Mouse (Mus musculus) cerebellum, adult 8-10 months (tissue): ENCODE results near the gene Pip5kl1.

ENCODE experiments used
- DNase-seq: peaks from one replicate; pipeline ENCODE4 v3.0.0; 2022

Gene Pip5kl1

DNA sequence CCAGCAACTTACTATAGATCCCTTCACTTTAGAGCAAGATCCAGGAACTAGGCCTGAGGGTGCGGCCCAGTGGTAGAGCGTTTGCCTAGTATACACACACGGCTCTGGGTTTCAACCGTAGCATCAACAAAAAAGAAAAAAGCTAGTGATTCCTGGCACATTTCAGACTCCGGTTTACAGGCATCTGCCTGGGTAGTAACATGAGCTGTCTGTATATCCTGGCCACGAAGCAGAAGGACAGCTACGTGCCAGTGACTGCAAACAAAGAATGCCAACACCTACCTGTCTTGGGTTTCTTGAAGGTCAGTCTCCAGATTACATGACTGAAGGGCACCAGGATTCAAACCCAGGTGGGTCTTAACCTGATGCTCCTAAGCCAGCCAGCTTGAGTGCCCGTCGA lies 25.4 kb upstream of the Pip5kl1 start:
- no peak for DNase-seq

DNA sequence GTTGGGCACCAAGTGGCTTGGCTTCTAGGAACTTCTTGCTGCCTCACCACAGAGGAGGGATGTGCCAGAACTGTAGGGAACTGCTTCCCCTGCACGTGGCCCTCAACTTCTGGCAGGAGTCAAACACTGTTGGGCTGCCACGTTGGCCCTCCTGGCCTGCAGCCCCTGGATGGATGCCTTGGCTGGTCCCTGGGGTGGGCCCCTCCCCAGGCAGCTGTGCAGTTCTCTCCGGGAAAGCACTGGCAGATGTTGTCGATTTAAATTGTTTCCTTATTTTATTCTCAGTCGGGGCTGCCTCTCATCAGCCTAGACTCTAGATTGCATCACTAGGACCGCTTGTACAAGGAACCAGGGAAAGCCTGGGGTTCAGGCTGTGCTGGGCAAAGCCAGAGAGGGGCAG lies 24.8 kb upstream of the Pip5kl1 start:
- no peak for DNase-seq

- no peak for DNase-seq
Observed at GRCm38 (mm10) chr2:32551236-32551635, 23.4 kb upstream of the Pip5kl1 start.

DNA sequence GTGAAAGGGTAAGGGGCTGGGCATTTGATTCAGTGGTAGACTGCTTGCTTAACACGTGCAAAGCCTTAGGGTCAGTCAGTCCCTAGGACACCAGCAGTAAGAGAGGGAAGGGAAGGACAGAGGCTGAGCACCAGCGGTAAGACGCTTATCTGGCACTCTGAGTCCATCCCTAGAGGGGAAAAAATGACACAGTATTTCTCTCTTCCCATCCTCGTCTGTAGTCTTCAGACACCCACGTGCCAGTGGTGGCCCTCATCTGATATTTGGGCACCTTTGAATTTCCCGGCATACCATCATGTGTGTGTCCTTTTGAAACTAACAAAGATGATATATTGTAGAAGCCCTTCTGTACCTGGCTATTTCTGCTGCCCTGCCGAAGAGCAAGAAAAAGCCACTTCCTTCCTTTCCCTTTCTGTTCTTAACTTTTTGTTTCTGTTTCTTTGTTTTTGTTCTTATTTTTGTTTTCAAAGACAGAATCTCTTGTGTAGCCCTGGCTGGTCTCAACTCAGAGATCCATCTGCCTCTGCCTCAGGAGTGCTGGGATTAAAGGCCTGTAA lies 20.9 kb upstream of the Pip5kl1 start:
- DNase-seq: no peak

- no peak for DNase-seq
Observed at GRCm38 (mm10) chr2:32555484-32555883, 19.1 kb upstream of the Pip5kl1 start.

DNA sequence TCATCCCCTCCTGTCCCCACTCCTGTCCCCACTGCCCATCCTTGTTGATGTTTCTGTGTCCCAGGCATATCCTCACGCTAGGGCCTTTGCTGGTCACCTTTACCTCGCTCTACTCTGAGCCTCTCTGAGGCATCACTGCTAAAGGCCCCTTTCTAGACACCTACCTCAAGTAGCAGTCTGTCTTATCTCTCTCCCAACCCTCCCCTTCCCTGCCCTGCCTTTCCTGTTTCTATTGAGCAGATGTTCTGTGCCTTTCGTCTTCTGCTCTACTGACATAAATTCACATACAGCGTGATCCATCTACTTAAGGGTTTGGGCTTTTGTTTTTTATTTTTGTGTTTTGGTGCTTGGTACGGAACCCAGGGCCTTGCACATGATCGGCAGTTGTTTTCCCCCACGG lies 18.6 kb upstream of the Pip5kl1 start:
- no peak for DNase-seq

DNA sequence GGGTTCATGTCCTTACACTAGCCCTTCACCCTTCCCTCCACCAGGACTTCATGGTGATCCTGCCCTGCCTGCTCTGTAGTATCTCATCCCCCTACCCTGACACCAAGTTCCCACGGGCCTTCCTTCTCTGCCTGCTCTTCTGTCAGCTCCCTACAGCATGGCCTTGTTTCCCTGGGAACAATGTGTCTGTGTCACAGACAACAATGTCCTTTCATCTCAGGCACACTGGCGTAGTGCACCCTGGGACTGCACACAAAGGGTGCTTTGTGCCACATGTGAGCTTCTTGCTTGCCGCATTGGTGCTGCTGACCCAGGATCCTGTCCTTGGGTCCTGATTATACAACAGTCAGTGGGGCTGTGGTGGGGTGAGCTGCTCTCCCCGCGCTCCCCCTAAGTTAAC lies 15.0 kb upstream of the Pip5kl1 start:
- DNase-seq: no peak

- peak; percentile 72 for DNase-seq
Observed at GRCm38 (mm10) chr2:32566536-32567063, 8.0 kb upstream of the Pip5kl1 start.

- no peak for DNase-seq
Observed at GRCm38 (mm10) chr2:32568149-32568548, 6.4 kb upstream of the Pip5kl1 start.

DNA sequence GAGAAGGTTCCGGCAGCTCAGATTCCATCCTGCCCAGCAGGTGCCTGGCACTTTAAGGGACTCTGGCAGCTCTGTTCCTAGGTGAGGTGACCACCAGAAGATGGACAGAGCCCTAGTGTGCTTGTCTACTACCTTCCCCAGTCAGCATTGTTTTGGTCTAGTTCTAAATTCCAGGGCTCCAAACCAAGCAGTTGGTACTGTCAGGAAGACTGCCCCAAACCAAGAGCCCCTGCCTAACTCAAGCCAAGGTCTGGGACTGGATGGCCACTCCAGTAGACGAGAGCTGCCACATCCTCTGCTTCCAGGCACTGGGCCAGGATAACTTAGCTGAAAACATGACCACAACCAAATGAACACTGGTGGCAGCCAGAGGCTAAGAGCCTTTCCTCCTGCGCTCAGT lies 5.7 kb upstream of the Pip5kl1 start:
- DNase-seq: no peak

GRCm38 (mm10) chr2:32570698-32571494 lies 3.7 kb upstream of the Pip5kl1 start, which contains the start of gene Dpm2:
Gene Dpm2, plus strand, starts transcription at chr2:32570858.
- DNase-seq: peak; percentile 88

DNA sequence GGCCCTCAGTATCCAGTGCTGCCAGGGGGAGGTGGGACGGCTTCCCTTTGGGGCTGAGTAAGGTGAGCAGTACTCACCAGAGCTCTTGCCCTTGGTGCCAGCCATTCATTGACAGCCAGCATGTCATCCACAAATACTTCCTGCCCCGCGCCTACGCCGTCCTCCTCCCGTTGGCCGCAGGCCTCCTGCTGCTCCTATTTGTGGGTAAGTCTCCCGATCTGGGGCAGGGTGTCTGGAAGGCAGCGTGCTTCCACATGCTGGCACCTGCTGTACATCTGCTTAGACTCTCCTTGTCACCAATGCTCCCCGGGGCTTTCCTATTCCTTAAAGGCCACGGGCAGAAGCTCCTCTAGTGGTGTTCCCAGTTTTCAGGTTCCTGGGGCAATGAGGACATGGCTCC lies 2.4 kb upstream of the Pip5kl1 start:
- no peak for DNase-seq

DNA sequence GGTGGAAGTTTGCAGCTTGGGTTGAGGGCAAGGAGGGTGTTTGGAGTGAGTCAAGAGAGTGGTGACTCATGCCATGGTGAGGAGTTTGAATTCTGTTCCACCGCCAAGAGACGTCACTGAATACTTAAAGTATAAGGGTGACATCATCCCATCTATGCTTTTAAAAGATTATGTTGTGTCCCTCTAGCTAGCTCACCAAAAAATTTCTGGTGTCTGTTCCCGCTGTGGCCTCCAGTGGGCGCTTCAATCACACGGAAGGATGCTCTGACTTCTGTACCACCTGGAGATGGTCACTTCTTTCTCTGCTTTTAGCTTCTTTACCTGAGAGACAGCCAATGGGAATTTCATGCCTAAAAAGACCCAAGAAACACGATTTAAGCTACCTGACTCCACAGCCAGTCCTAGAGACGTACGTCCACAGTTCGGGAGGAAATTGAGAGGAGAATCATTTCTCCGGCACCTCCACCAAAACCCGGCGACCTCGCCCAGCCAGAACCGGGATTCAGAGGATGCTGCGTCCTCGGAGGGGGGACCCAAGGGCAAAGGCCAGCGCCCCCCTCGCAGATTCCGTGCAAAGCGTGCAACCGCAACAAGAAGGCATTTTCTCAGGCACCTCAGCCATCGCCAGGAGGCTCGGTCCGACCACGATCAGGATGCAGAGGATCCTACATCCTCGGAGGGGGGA lies 446 bp downstream of the Pip5kl1 start:
- peak; percentile 79 for DNase-seq

- DNase-seq: peak; percentile 76
Observed at GRCm38 (mm10) chr2:32575586-32576160, 1.1 kb downstream of the Pip5kl1 start, which contains the start of gene 9430097D07Rik. Gene 9430097D07Rik, minus strand, starts transcription at chr2:32575684.

DNA sequence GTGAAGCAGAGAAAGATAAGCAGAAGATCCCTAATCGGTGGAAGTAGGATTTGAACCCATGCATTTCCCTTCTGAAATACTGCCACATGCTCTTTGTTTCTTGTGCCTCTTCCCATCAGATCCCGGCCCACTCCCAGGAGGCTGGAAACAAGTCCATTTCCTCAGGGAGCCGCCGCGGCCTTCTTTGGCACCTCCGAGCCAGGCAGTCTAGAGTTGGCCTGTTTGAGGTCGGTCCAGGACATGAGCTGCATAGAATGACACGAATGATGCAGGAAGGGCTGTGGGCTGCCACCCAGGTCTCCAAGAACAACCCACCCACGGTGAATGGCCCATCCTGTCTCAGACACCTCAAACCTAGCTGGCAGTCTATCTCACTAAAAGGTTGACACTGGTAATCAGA lies 1.9 kb downstream of the Pip5kl1 start:
- DNase-seq: peak; percentile 27

DNA sequence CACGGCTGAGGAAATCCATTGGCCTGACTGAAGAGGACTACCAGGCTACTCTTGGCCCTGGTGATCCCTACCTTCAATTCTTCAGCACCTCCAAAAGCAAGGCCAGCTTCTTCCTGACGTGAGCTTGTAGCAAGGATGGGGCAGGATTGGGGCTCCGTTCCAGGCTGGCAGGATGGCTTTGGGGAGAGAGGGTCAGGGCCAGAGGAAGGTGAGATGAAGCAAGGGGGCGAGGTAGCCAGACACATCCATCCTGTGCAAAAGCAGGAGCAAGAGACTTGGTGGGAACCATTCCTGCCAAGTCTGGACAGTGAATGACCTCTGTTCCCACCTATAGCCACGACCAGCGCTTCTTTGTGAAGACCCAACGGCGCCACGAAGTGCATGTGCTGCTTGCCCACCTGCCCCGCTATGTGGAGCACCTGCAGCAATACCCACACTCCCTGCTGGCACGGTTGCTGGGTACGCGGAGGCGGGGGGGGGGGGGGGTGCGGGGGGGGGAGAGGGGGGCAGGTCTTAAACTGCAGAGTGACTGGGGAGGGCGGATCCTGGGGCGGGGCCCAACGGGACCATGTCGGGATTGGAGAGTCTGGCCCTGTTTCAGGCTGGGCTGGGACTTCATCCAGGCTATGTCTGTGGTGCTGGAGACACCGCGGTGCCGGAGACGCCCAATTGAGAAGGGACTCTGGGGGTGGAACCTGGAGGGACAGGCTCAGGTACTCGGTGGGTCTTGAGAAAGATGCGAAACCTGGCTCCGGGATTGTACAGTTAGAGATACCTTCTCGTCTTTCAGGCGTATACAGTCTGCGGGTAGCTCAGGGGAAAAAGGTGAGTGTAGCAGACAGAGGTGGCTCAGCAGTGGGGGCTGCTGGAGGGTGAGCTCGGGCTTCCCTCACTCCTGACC lies 3.8 kb downstream of the Pip5kl1 start:
- peak; percentile 47 for DNase-seq

DNA sequence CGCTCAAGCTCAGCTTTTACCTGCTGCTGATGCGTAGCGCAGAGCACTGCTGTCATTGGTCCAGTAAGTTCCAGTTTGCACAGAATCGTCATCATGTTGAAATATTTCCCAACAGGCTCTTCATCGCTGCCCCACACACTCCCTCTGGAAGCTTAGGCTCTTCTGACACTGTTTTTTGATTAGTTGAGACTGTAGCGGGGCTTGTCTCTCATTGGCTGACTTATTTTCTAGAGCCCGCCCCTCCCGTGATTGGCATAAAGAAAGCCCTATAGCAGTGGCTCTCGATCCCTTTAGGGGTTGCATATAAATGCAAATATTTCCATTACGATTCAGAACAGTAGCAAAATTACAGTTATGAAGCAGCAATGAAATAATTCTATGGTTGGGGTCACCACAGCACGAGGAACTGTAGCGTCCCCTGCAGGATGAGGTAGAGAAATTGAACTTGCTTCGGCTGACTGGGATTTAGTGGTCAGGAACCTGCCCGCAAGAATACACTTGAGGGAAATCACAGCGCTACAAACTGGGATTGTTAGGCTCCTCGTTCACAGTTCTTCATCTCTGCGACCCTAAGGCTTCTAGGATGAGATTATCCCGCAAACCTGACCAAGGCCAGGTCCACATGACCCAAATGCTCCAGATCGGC lies 7.0 kb downstream of the Pip5kl1 start:
- DNase-seq: peak; percentile 77

GRCm38 (mm10) chr2:32582830-32583799 lies 8.5 kb downstream of the Pip5kl1 start:
- peak; percentile 88 for DNase-seq

DNA sequence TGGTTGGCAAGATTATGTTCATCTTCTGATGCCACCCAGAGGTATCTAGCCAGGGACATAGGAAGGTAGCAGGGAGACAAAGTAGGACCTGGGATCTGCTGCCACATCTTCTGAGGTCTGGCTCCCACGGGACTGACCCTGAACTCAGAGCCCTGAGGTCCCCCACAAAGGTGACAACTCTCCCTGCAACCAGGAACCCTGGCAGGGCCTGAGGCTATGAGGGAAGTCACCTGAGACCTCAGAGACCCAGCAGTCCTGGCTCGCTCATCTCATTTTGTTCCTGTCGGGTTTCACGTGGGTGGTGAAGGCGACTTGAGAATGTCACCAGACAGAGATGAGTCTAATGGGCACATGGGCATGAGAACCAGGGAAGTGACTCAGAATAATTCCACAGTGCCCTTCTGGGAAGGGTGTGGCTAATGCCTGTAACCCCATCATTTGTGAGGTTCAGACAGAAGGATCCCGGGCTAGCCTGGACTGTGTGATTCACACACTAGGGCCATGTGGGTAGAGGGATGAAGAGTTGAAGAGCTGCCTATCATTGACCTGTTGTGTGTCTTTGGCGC lies 10.6 kb downstream of the Pip5kl1 start:
- DNase-seq: no peak

DNA sequence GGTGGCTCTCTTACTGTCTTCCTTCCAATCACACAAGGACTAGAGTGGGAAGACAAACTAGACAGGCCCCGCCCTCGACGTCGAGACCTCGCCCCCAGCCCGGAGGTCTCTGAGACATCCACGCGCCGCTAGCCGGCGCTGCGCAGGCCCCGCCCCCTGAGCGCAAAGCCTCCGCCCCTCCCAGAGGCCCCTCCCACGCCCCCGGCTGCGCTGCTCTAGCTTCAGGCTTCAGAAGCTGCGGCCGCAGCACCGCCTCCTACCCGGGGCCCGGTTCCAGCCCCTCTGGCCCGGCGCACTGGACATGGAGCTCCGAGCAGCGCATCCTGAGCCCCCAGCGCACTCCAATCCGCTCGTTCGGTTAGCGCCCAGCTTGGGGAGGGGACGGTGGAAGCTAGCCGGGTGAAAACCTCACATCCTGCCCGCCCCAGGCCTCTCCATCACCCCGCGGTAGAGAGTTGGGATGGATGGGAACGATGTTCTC lies 12.3 kb downstream of the Pip5kl1 start, which contains the start of gene St6galnac4:
St6galnac4 (plus strand) TSS at position 225 of the 481 bp plus-strand sequence.
- peak; percentile 88 for DNase-seq
